Mouse (Mus musculus) embryo, embryonic 11 days (tissue): ENCODE results near the gene Ksr2.
"Not testable (repeated sequence)": the region's sequence is repeated elsewhere in the genome, so short reads cannot be mapped to it uniquely, and the experiment has no call there.

Experiments
- DNase-seq: peaks from one replicate; pipeline ENCODE4 v3.0.0-alpha.2; 2015

Ksr2 gene

GRCm38 (mm10) chr5:117409369-117409768, 4.4 kb upstream of the Ksr2 start:
- DNase-seq: no peak

DNA sequence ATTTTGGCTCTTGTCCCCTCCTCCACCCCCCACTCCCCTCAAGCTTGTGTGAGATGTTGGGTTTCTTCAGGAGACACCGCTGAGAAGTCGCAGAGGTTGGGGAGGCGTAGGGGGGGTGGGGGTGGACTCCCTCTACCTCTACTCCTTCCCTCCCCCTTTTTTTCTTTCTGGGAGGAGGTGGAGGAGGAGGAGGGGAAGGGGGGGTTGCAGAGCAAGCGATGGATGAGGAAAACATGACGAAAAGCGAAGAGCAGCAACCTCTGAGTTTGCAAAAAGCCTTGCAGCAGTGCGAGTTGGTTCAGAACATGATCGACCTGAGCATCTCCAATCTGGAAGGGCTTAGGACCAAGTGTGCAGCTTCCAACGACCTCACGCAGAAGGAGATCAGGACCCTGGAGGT, 811 bp downstream of the Ksr2 start:
- no peak for DNase-seq

DNA sequence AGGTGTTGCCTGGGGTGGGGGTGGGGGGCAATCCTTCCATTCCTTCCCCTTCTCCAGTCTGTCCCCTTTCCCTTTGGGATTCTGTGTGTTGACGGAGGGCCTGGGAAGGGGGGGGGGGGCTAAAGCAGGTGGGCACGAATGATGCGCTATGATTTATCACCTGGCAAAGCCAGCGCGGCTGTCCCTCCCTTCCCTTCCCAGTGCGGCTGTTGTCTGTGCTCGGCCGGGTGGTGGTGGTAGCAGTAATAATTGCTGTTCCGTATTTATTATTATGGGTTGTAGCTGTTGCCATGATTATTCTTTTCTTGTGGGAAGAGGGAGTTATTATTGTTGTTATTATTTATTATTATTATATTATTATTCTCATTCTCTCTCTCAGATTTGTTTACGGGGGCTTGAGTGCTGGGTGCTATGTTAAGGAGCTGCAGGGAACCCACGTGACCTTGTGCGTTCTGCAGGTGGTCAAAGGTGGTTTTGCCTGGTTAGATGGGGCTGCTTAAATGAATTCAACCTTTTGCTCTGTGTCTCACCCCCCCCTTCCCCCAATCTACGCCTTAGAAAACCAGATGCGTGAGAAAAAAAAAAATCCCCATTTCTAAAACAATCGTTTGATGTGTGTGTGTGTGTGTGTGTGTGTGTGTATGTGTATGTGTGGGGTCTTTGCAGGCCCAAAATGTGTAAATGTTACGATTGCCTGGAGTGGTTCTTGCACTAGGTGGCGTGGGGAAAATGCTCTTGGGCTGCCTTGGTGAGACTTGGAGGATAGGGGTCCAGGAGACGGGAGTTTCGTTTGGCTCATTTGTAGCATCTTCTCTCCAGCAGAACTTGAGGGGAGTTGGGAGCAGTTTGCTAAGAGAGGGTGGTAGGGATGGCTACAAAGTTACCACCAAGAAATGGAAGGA, 1.5 kb downstream of the Ksr2 start:
- DNase-seq: no peak

DNA sequence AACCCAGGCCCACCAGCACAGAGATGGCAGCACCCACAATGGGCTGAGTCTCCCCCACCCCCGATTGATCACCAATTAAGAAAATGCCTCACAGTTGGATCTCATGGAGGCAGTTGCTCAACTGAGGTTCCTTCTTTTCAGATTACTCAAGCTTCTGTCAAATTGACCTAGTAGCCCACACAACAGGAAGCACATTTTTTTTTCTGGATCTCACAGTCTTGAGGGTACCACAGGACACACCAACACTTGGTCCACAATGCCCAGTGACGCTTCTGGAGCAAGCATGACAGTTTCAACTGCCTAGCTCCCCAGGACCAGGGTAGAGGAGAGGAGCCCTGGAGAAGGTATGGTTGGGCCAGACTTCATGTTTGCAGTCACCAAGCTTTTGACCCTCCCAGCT, 3.6 kb downstream of the Ksr2 start:
- no peak for DNase-seq

DNA sequence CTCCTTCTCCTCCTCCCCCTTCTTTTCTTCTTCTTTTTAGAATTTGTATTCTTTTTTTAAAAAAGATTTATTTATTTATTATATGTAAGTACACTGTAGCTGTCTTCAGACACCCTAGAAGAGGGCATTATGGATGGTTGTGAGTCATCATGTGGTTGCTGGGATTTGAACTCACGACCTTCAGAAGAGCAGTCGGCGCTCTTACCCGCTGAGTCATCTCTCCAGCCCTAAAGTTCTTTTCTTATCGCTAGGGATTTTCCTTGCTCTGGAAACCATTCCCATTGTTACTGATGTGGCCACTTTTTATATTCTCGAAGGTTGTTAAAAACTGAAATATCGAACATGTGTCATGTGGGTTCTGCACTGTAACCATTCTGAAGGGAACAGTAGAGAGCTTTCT, 19.7 kb downstream of the Ksr2 start:
- DNase-seq: not testable (repeated sequence)

- DNase-seq: no peak
Observed at GRCm38 (mm10) chr5:117440261-117440660, 26.5 kb downstream of the Ksr2 start.

- peak; percentile 33 for DNase-seq
Observed at GRCm38 (mm10) chr5:117441242-117441842, 27.5 kb downstream of the Ksr2 start.

GRCm38 (mm10) chr5:117442157-117442765, 28.5 kb downstream of the Ksr2 start:
- no peak for DNase-seq

DNA sequence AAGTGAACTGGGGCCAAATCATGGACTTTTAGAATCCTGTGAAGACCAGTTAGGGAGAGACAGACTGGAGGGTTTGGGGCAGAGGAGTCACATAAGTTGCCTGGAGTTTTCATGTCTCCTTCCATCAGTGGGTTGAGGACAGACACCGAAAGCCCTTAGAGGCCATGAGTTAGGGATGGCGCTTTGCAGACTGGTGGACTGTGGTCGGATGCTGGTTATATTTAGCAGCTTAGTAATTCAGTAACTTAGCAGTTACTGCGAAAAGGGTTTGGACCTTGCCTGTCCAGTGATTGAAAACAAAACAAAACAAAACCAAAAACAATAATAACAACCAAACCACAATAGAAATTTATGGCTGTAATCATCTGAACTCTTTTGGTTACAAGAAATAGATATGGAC, 29.3 kb downstream of the Ksr2 start:
- no peak for DNase-seq

GRCm38 (mm10) chr5:117443902-117444301, 30.1 kb downstream of the Ksr2 start:
- DNase-seq: no peak

GRCm38 (mm10) chr5:117447698-117448097, 33.9 kb downstream of the Ksr2 start:
- no peak for DNase-seq

GRCm38 (mm10) chr5:117452013-117452412, 38.2 kb downstream of the Ksr2 start:
- DNase-seq: no peak

- DNase-seq: no peak
Observed at GRCm38 (mm10) chr5:117455546-117455945, 41.7 kb downstream of the Ksr2 start.

- DNase-seq: peak; percentile 50
Observed at GRCm38 (mm10) chr5:117457121-117457520, 43.3 kb downstream of the Ksr2 start.

GRCm38 (mm10) chr5:117457583-117457982, 43.8 kb downstream of the Ksr2 start:
- DNase-seq: no peak

GRCm38 (mm10) chr5:117458899-117459298, 45.1 kb downstream of the Ksr2 start:
- no peak for DNase-seq

GRCm38 (mm10) chr5:117460261-117460660, 46.5 kb downstream of the Ksr2 start:
- no peak for DNase-seq

DNA sequence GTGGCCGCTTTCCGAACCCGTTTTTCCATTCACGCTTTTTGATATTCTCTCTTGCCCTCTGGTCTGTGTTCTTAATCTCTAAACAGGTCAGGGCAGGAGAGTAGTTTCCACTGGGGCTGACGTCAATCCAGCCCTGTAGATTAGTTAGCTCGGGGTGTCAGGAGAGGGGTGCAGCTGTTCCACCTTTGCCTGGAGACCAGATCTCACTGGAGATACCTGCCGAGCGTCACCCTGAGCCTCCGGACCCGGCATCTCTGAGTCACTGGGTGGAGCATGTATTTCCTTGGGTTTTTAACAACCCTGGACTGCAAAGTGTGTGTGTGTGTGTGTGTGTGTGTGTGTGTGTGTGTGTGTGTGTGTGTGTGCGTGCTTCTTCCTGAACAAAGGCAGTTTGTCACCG, 53.3 kb downstream of the Ksr2 start:
- no peak for DNase-seq

DNA sequence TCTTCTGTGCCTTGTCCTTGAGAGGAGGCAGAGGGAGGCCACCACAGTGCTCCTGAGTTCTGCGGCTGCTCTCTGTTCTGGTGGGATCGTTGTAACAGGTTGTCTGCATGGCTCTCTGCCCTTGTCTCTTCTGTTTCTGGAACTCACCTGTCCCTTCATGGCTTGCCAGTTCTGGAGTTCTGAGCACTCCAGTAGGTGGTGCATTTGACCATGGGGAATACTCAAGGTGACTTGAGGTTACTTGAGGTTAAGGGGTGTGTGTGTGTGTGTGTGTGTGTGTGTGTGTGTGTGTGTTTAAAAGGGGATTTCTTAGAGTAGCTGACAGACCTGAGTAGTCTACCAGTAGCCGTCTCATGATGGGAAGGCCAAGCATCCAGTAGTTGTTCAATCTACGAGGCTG, 55.2 kb downstream of the Ksr2 start:
- DNase-seq: no peak

DNA sequence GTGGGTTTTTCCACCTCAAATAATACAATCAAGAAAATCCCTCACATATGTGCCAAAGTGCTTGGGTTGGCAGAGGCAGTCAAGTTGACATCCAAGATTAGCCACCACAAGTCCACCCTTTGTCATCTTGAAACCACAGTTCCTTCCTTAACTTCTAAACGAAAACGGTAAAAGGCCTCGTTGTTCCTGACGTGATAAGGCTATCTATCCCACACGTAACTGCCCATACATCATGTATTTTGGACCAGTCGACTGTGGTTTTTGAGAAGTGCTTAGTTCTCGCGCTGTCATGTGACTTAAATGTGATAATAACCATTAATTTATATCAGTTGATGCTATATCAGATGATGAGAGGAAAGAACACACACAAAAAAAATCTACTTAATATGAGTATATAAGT, 55.8 kb downstream of the Ksr2 start:
- no peak for DNase-seq

DNA sequence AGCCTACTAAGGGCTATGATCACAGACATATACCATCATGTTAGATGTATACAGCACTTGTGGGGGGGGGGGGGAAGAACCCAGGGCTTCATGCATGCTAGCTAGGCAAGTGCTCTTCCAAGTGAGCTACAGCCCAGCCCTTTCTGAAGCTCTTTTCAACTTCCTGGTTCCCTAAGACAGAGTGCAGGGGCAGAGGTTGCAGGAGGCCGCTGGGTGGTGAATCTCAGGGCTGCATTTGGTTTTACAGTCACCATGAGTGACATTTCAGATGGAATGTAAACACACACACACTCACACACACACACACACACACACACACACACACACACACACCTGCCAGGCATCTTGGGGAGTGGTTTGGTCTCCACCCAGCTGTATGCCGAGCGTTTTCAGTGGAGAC, 67.4 kb downstream of the Ksr2 start:
- DNase-seq: no peak

DNA sequence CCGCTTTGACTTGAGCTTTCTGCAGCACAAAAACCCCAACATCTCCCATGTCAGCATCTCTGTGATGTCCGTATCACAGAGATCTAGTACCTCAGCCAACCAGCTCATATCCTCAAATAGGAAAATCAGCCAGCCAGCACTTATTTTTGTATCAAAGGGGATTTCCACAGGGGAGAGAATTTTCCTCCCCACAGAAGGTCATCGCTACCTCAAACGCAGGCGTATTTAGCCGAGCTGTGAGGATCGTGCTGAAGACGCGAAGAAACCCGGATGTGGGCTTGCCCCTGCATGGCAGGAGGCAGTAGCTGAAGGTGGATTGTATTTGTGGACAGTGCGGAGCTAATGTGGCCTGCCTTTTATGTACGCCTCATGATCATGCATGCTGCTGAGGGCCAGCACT, 67.8 kb downstream of the Ksr2 start:
- no peak for DNase-seq

- DNase-seq: no peak
Observed at GRCm38 (mm10) chr5:117482013-117482412, 68.2 kb downstream of the Ksr2 start.

DNA sequence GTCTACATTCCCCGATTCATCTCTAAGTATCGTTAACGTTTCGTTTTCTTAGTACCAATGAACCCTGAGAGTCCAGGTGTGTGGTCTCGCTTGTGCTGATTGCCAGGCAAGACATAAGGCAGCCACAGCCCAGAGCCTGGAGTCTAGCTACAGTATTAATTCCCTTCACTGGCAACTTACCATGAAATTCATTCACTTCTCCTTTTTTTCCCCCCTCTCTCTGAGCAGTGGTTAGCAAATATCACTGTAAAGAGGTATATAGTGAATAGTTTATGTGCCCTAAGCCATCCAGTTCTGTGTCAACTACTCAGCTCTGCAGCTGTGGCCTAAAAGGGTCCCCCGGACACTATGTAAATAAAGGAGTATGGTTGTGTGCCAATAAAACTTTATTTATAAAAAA, 71.6 kb downstream of the Ksr2 start:
- DNase-seq: no peak
